Mouse (Mus musculus): ENCODE data around the gene Sarnp.

GRCm38 (mm10) chr10:128798676-128799075 is 18.5 kb upstream of the Sarnp start:
- no peak for TF ChIP-seq CTCF (IDR thresholded peaks at IDR 0.05; ENCODE audit: borderline replicate concordance, extremely low read depth, insufficient read depth, insufficient read length)
- no peak for TF ChIP-seq POLR2A (IDR thresholded peaks at IDR 0.05; ENCODE audit: borderline replicate concordance, extremely low read depth, insufficient read depth, insufficient read length, poor library complexity, severe bottlenecking)
